Mouse (Mus musculus): ENCODE data around the gene Atp9a.

GRCm38 (mm10) chr2:168761141-168761540, 18.9 kb upstream of the Atp9a start:
- no peak for TF ChIP-seq EP300 (IDR thresholded peaks at IDR 0.05; ENCODE audit: insufficient read depth, low read depth, low read length)
- TF ChIP-seq CTCF (IDR thresholded peaks at IDR 0.05): no peak
- TF ChIP-seq POLR2A (IDR thresholded peaks at IDR 0.05; ENCODE audit: insufficient read depth, low read depth, low read length): no peak
